Mouse (Mus musculus): Measurements from ENCODE around the gene Lypd4.

GRCm38 (mm10) chr7:24824452-24824851, 45.3 kb downstream of the Lypd4 start:
- TF ChIP-seq CTCF (IDR thresholded peaks at IDR 0.05; ENCODE audit: low read depth, low read length) (no peak), TAL1 (conservative IDR thresholded peaks at IDR 0.05; ENCODE audit: low read depth, low read length) (no peak), GATA1 (IDR thresholded peaks at IDR 0.05; ENCODE audit: borderline replicate concordance, low read length) (no peak), GATA2 (IDR thresholded peaks at IDR 0.05; ENCODE audit: borderline replicate concordance, low read depth, low read length) (no peak)

Data from G1E (cell line).